Mouse (Mus musculus): ENCODE data around the gene Ntrk3. TPM values are rescaled to one million over a fixed set of nuclear protein-coding genes. Genes with fewer than 3 reads are reported as not detected.
A peak's percentile ranks its signal among the peaks of the same experiment; 100 is the strongest.

Gene Ntrk3
- polyA plus RNA-seq (2014; fragmentation: Nextera tagmentation; extraction: Ambion mirVana) = 11.2 and 12.3 TPM in 2 replicates

DNA sequence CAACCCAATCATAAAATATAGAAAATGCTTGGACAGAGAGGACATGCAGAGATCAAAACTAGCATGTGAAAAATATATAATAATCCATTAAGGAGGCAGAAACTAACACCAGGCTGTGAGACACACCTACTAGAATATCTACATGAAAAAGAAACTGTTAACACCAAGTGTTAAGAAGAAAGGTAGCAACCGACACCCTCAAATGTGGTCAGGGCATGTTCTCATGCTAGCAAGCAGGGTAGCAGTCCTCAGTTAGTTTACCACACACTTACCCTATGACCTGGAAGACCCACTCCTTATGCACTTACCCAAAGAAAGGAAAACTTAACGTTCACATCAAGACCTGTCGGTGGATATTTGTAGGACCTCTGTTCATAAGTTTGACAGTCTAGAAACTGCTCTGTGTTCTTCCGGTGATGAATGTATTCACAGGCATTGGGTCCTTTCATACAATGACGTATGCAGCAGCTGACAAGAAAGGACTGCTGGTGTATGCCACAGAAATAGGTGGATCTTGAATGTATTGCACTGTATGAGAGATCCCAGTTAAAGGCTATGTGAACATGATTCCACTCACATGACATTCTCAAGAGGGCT is at the start of gene Ntrk3:
TSS of gene Ntrk3 (minus strand) at position 399 of the 597 bp plus-strand sequence.
- Histone ChIP-seq H3K36me3 (ENCODE audit: control insufficient read depth, insufficient read depth, low read length) (no peaks in the 10 kb centered on the region), H3K27me3 (ENCODE audit: control insufficient read depth, insufficient read depth, low read length) (no peaks in the 10 kb centered on the region), H3K9me3 (ENCODE audit: control insufficient read depth, low read length) (no peaks in the 10 kb centered on the region), H3K4me1 (ENCODE audit: control insufficient read depth, insufficient read depth, low read length) (no peaks in the 10 kb centered on the region), H3K9ac (ENCODE audit: low read length) (no peak within 1 kb of the TSS), H3K4me3 (ENCODE audit: low read depth, low read length) (no peak within 1 kb of the TSS), H3K27ac (ENCODE audit: low read depth, low read length) (no peak within 1 kb of the TSS), H3K4me2 (ENCODE audit: low read depth) (no peak within 1 kb of the TSS)
- ATAC-seq (ENCODE audit: insufficient read depth, low FRiP score, low TSS enrichment) (no peak), DNase-seq (ENCODE audit: low spot score) (no peak)
- 77% methylated on average over 5 of the region's 5 CpGs for WGBS

- Histone ChIP-seq H3K27ac (ENCODE audit: low read depth, low read length) (no peak overlapping the region), H3K9me3 (ENCODE audit: control insufficient read depth, low read length) (no peaks in the 10 kb centered on the region), H3K9ac (ENCODE audit: low read length) (no peak overlapping the region), H3K27me3 (ENCODE audit: control insufficient read depth, insufficient read depth, low read length) (no peaks in the 10 kb centered on the region), H3K4me3 (ENCODE audit: low read depth, low read length) (no peak overlapping the region), H3K4me2 (ENCODE audit: low read depth) (no peak overlapping the region), H3K4me1 (ENCODE audit: control insufficient read depth, insufficient read depth, low read length) (peaks cover 4% of the 10 kb centered on the region; the same call in 1 of the 2 replicates), H3K36me3 (ENCODE audit: control insufficient read depth, insufficient read depth, low read length) (0 out of 2 replicates have a peak, but pooled peaks cover 3% of the 10 kb centered on the region)
- ATAC-seq (ENCODE audit: insufficient read depth, low FRiP score, low TSS enrichment) (no peak), DNase-seq (ENCODE audit: low spot score) (no peak)
- WGBS = 79% methylated on average over 5 of the region's 5 CpGs
Observed at GRCm38 (mm10) chr7:78785906-78786305, 48.1 kb upstream of the Ntrk3 start.

GRCm38 (mm10) chr7:78782639-78783581 is 45.1 kb upstream of the Ntrk3 start, which contains the start of the genes Mrps11 and Mrpl46:
Gene Mrps11, plus strand, starts transcription at chr7:78783119.
Gene Mrpl46, minus strand, starts transcription at chr7:78783531.
- Histone ChIP-seq H3K4me3 (ENCODE audit: low read depth, low read length) (peak within 1 kb of the TSS; percentile 85), H3K27ac (ENCODE audit: low read depth, low read length) (no peak within 1 kb of the TSS), H3K9ac (ENCODE audit: low read length) (peak within 1 kb of the TSS; percentile 81), H3K4me1 (ENCODE audit: control insufficient read depth, insufficient read depth, low read length) (peaks cover 4% of the 10 kb centered on the region; the same call in 1 of the 2 replicates), H3K9me3 (ENCODE audit: control insufficient read depth, low read length) (no peaks in the 10 kb centered on the region), H3K4me2 (ENCODE audit: low read depth) (peak within 1 kb of the TSS; percentile 90), H3K27me3 (ENCODE audit: control insufficient read depth, insufficient read depth, low read length) (no peaks in the 10 kb centered on the region), H3K36me3 (ENCODE audit: control insufficient read depth, insufficient read depth, low read length) (peaks cover 4% of the 10 kb centered on the region; the same call in 1 of the 2 replicates)
- under 1% methylated on average over 44 of the region's 44 CpGs for WGBS
- DNase-seq (ENCODE audit: low spot score) = peak; percentile 90
- peak; percentile 98 for ATAC-seq (ENCODE audit: insufficient read depth, low FRiP score, low TSS enrichment)

DNA sequence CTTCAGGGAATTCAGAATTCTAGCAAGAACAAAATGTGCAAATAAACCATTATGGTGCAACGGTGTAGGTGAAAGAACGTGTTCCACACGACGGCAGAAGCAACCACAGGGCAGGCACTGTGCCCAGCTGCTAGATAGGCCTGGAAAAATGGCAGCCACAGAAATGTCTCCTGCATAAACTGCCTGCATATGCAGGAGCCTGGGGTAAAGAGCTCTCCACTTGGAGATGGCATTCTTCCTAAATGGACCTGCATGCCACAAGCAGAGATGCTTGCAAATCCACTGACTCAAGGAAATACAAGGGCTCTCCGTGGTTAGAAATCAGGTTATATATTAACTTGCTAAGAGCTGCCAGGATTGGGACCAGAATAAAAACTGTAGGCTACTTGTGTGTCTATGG is 40.9 kb upstream of the Ntrk3 start:
- Histone ChIP-seq H3K9me3 (ENCODE audit: control insufficient read depth, low read length) (no peaks in the 10 kb centered on the region), H3K4me3 (ENCODE audit: low read depth, low read length) (no peak overlapping the region), H3K27me3 (ENCODE audit: control insufficient read depth, insufficient read depth, low read length) (no peaks in the 10 kb centered on the region), H3K27ac (ENCODE audit: low read depth, low read length) (no peak overlapping the region), H3K36me3 (ENCODE audit: control insufficient read depth, insufficient read depth, low read length) (peaks cover 4% of the 10 kb centered on the region; the same call in 1 of the 2 replicates), H3K4me2 (ENCODE audit: low read depth) (no peak overlapping the region), H3K4me1 (ENCODE audit: control insufficient read depth, insufficient read depth, low read length) (peaks cover 2% of the 10 kb centered on the region; the same call in 1 of the 2 replicates), H3K9ac (ENCODE audit: low read length) (no peak overlapping the region)
- 92% methylated on average over 5 of the region's 5 CpGs for WGBS
- ATAC-seq (ENCODE audit: insufficient read depth, low FRiP score, low TSS enrichment) (no peak), DNase-seq (ENCODE audit: low spot score) (no peak)

DNA sequence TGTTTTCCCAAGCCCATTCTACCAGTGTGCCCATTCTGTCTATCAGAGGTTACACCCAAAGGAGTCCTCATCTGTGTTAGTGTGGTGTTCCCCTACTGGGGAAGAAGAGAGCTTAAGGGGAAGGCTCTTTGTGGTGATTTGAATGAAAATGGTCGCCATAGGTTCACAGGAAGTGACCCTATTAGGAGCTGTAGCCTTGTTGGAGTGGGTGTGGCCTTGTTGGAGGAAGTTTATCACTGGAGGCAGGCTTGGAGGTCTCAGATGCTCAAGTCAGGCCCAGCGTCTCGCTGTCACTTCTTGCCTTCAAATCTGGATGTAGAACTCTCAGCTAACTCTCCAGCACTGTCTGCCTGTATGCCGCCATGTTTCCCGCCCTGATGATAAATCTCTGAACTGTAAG is 33.1 kb upstream of the Ntrk3 start:
- 87% methylated on average over 5 of the region's 5 CpGs for whole genome bisulfite sequencing

DNA sequence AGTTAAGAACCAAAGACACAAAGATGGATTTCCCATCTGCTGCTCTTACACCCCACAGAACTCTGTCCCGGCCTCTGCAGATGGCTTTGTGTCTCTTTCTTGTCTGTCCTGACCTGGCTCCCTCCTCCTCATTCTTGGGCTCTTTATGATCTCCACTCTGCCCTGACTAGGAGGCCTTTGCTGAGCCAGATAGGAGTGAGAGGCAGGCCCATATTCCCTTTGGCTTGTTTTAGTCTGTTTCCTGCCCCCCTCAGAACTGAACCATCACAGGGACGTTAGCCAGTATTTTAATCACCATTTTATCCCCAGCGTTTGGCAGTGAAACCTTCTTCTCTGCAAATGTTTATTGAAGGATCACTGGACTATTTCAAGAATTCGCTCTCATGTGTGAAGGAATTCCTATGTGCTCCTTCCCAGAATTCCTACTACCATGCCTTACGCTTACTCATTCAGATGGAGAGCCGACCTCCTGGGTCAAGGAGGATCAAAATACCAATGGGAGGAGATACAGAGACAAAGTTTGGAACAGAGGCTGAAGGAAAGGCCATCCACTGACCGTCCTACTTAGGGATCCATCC is 31.4 kb upstream of the Ntrk3 start:
- 77% methylated on average over 7 of the region's 7 CpGs for WGBS
- H3K4me1 ChIP-seq (ENCODE audit: control insufficient read depth, insufficient read depth, low read length) = no peaks in the 10 kb centered on the region
- H3K9me3 ChIP-seq (ENCODE audit: control insufficient read depth, low read length) = no peaks in the 10 kb centered on the region
- no peak overlapping the region for H3K27ac ChIP-seq (ENCODE audit: low read depth, low read length)
- no peak for ATAC-seq (ENCODE audit: insufficient read depth, low FRiP score, low TSS enrichment)
- H3K36me3 ChIP-seq (ENCODE audit: control insufficient read depth, insufficient read depth, low read length) = no peaks in the 10 kb centered on the region
- H3K4me3 ChIP-seq (ENCODE audit: low read depth, low read length) = no peak overlapping the region
- no peaks in the 10 kb centered on the region for H3K27me3 ChIP-seq (ENCODE audit: control insufficient read depth, insufficient read depth, low read length)
- H3K9ac ChIP-seq (ENCODE audit: low read length) = no peak overlapping the region
- DNase-seq (ENCODE audit: low spot score) = no peak
- no peak overlapping the region for H3K4me2 ChIP-seq (ENCODE audit: low read depth)

More for the DNA sequence above, 33.1 kb upstream of the Ntrk3 start:
- no peak for DNase-seq (ENCODE audit: low spot score)
- no peaks in the 10 kb centered on the region for H3K4me1 ChIP-seq (ENCODE audit: control insufficient read depth, insufficient read depth, low read length)
- ATAC-seq (ENCODE audit: insufficient read depth, low FRiP score, low TSS enrichment) = no peak
- no peaks in the 10 kb centered on the region for H3K9me3 ChIP-seq (ENCODE audit: control insufficient read depth, low read length)
- H3K4me3 ChIP-seq (ENCODE audit: low read depth, low read length) = no peak overlapping the region
- no peak overlapping the region for H3K27ac ChIP-seq (ENCODE audit: low read depth, low read length)
- H3K9ac ChIP-seq (ENCODE audit: low read length) = no peak overlapping the region
- no peaks in the 10 kb centered on the region for H3K36me3 ChIP-seq (ENCODE audit: control insufficient read depth, insufficient read depth, low read length)
- no peaks in the 10 kb centered on the region for H3K27me3 ChIP-seq (ENCODE audit: control insufficient read depth, insufficient read depth, low read length)
- no peak overlapping the region for H3K4me2 ChIP-seq (ENCODE audit: low read depth)

DNA sequence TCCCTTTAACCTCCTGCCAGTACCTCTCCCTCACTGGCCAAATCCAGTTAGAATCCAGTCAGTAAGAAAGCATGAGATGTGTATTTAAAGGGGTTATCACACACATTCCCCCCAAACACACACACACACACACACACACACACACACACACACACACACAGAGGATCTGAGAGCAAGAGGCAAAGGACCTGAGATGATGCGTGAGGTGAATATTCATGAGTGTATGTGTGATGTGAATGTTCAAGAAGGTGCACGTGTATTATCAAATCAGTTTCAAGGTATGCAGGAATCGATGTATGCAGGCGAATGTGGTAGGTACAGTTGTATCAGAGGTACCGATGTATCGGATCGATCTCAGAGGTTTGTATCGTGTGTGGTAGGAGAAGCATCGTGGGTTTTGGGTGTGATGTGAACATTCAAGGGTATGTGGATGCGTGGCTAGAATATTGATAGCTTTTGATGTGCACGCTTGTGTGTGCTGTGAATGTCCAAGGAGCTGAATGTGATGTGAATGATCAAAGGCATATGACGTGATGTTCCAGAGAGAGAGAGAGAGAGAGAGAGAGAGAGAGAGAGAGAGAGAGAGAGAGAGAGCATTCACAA is 30.2 kb upstream of the Ntrk3 start:
- no peaks in the 10 kb centered on the region for H3K27me3 ChIP-seq (ENCODE audit: control insufficient read depth, insufficient read depth, low read length)
- no peaks in the 10 kb centered on the region for H3K9me3 ChIP-seq (ENCODE audit: control insufficient read depth, low read length)
- no peak overlapping the region for H3K4me3 ChIP-seq (ENCODE audit: low read depth, low read length)
- H3K36me3 ChIP-seq (ENCODE audit: control insufficient read depth, insufficient read depth, low read length) = no peaks in the 10 kb centered on the region
- no peaks in the 10 kb centered on the region for H3K4me1 ChIP-seq (ENCODE audit: control insufficient read depth, insufficient read depth, low read length)
- ATAC-seq (ENCODE audit: insufficient read depth, low FRiP score, low TSS enrichment) = no peak
- DNase-seq (ENCODE audit: low spot score) = no peak
- H3K9ac ChIP-seq (ENCODE audit: low read length) = no peak overlapping the region
- H3K4me2 ChIP-seq (ENCODE audit: low read depth) = no peak overlapping the region
- 91% methylated on average over 12 of the region's 12 CpGs for WGBS
- no peak overlapping the region for H3K27ac ChIP-seq (ENCODE audit: low read depth, low read length)

DNA sequence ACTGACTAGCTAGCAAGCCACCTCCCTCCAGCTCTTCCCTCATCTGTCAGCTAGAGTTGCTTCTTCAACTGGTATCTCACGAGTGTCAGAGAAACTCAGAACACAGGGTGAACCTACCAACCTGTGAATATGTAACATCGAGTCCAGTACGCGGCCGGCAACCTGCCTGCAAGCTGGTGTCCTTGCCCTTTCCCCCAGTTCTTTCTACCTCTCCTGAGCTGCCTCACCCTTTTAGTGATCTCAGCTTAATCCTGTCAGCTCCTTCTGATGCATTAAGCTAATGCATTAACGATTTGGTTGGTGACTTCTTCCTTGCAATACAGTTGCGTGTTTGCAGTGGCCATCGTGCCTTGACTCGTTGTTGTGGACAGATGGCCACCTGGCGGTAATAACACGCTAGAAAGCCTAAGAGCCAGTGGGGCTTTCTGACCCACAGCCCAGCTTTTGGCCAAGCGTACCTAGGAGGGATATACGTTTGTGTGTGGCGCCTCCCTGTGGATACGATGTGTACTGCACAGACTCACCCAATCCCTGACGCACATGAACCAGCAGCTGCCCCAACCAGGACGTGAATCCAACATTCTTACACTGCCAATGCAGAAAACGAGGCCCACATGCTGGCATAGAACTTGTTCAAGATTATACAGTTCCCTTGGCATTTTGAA is 28.3 kb upstream of the Ntrk3 start:
- H3K4me1 ChIP-seq (ENCODE audit: control insufficient read depth, insufficient read depth, low read length) = no peaks in the 10 kb centered on the region
- no peak overlapping the region for H3K9ac ChIP-seq (ENCODE audit: low read length)
- 24% methylated on average over 18 of the region's 18 CpGs for WGBS
- no peak overlapping the region for H3K4me3 ChIP-seq (ENCODE audit: low read depth, low read length)
- H3K9me3 ChIP-seq (ENCODE audit: control insufficient read depth, low read length) = no peaks in the 10 kb centered on the region
- DNase-seq (ENCODE audit: low spot score) (peak; percentile 88), ATAC-seq (ENCODE audit: insufficient read depth, low FRiP score, low TSS enrichment) (peak; percentile 69; the same call in 1 of the 2 replicates)
- no peak overlapping the region for H3K27ac ChIP-seq (ENCODE audit: low read depth, low read length)
- H3K36me3 ChIP-seq (ENCODE audit: control insufficient read depth, insufficient read depth, low read length) = no peaks in the 10 kb centered on the region
- no peak overlapping the region for H3K4me2 ChIP-seq (ENCODE audit: low read depth)
- H3K27me3 ChIP-seq (ENCODE audit: control insufficient read depth, insufficient read depth, low read length) = no peaks in the 10 kb centered on the region

All from neural tube, embryonic 11.5 days (tissue).